Mouse (Mus musculus) mature B cell (primary cell): ENCODE results near the gene Ttc14.

Source experiments
- in situ Hi-C: fragments of 300-500 bp; cut with MboI; formaldehyde crosslinking; loops from 2 replicates; pipeline ENCODE4 v1.14.3; 2019

Ttc14 gene

DNA sequence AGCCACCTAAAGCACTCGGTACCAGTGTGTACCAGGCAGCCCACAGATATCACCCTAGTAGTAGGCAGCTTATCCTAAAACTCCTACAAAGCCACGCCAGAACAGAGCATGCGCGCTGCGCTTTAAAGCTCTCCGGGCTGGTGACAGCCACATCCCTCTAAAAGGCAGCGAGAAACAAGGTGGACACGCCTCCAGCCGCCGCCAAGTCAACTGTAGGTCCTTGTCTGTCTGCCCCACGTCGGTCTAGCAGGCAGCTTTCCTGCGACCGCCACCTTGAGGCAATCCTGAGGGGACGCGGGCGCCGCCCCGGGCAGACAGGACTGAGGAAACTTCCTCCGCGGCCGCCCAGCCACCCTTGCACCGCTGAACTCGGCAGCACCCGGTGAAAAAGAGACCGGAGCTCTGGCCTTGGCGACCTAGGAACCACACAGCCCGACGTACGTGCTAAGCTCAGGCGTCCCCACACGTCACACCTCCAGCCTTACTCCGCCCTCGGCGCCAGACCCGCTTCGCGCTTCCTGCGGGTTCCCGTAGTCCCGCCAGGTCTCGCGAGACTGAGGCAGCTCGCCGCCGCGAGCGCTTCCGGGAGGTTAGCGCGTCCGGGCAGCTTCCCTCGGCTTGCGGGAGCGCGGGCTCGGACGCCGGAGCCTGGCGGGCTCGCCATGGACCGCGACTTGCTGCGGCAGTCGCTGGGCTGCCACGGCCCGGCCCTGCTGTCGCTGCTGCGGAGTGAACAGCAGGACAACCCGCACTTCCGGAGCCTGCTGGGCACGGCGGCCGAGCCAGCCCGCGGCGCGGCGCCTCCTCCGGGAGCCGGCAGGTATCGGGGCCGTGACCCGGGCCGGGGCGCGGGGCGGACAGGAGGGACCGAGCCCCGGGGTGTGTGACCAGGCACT, at the start of gene Ttc14:
Gene Ttc14 (plus strand): TSS at position 216 of the 896 bp plus-strand sequence.
- in situ Hi-C loops: loop anchor here (10.0 to 25.0 kb wide), 4 partner anchors 287 to 1288 kb away; partner anchors contain the start of genes Dnajc19 and Zfp639

DNA sequence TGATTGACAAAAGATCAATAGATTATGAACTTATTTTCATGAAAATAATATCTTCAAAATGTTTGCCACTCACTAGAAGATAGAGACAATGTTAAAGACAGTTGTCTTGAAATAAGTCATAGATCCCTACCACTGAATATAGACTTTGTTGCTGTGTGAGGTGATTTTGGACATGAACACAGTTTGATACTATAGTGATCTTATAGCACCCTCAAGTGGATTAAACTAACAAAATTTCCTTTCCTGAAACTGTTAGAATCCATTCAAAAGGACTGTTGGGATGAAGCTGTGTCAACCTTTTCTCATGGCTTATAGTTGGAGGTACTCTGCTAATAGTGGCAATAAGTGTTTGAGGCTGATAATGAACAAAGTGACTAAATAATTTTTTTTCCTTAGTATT, 8.7 kb upstream of the Ttc14 start:
- in situ Hi-C loops: loop anchor here (25.0 kb wide), 1 partner anchor 479 kb away; no protein-coding TSS in a partner anchor

DNA sequence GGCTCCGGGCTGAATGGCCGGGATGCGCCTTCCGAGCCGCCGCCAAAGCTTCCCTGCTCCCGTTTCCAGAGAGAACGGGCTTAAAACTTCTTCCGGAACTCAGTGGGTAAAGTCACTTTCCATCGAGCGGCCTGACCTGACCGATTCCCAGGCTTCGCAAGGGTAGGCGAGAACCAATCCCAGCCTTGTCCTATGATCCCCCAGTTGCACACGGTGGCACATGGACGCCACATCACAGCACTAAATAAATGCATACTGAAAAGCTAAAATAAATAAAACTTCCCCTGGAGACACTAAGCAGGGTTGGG, 835 bp downstream of the Ttc14 start:
- in situ Hi-C loops: loop anchor here (10.0 to 25.0 kb wide), 3 partner anchors 287 to 1288 kb away; partner anchors contain the start of genes Dnajc19 and Zfp639

DNA sequence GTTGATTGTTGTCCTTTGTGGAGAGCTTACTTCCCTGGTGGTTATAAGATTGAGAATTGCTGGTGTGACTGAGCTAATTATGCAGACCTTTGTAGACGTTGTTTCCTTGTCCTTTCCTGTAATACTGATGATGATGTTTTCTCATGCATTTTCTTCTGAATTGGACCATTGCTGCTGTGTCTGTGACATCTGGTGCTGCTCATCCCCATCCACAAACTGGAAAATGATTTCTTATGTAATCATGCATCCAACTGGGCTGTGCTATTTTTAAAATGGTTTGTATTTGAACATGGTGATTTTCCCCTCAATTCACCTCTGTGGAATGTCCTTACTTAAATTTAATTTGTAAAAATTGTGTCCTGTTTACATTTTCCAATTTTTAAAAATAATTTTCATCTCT, 7.5 kb downstream of the Ttc14 start:
- in situ Hi-C loops: loop anchor here (10.0 to 25.0 kb wide), 3 partner anchors 280 to 1295 kb away; partner anchors contain the start of genes Dnajc19 and Zfp639

GRCm38 (mm10) chr3:33824135-33824946, 24.7 kb downstream of the Ttc14 start:
- in situ Hi-C loops: loop anchor here (25.0 kb wide), 2 partner anchors 263 to 1312 kb away; partner anchors contain the start of genes Dnajc19 and Zfp639

GRCm38 (mm10) chr3:33832351-33832750, 32.7 kb downstream of the Ttc14 start:
- in situ Hi-C loops: no loop called here

- in situ Hi-C loops: no loop called here
Measured at GRCm38 (mm10) chr3:33836576-33836975, 36.9 kb downstream of the Ttc14 start.

DNA sequence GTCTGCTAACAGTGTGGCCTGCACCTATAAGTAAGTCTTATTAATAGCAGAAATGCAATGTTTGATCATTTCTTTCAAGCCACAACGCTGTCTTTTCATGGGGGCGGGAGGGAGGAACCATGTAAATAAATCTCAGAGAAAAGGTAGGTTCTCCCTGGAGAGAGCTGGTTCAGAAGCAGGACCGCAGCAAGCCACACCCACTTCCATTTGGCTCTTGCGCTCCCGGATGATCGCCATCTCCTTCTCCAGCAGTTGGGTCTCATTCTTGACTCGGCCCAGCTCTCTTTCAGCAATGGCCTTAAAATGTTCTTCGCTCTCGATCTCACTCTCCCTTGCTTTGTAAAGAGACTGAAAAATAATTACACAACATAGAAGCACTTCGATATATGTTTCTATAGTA, 39.2 kb downstream of the Ttc14 start:
- in situ Hi-C loops: no loop called here

GRCm38 (mm10) chr3:33843801-33844632, 44.4 kb downstream of the Ttc14 start, which contains the start of gene Ccdc39:
TSS of gene Ccdc39 (minus strand) at chr3:33844310.
- in situ Hi-C loops: no loop called here

- in situ Hi-C loops: no loop called here
Measured at GRCm38 (mm10) chr3:33846639-33847038, 47.0 kb downstream of the Ttc14 start.

DNA sequence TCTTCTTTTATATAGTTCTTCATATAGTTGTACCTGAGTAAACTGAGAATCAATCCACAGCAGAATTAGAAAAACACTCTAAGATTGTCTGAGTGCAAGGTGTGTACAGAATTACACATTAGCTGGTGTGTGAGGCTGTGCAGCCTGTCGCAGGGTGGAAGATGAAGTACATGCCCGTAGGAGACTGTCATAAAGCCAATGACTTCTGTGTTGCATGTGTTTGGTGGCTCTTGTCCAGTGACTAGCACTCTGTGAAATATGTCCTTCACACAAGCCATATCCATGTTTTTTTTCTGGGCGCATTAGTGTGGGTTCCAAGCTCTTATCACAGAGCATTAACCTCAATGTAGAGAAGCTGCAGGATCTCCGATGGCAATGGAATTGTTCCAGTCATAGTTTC, 51.2 kb downstream of the Ttc14 start:
- in situ Hi-C loops: no loop called here

GRCm38 (mm10) chr3:33853062-33853461, 53.4 kb downstream of the Ttc14 start:
- in situ Hi-C loops: no loop called here

DNA sequence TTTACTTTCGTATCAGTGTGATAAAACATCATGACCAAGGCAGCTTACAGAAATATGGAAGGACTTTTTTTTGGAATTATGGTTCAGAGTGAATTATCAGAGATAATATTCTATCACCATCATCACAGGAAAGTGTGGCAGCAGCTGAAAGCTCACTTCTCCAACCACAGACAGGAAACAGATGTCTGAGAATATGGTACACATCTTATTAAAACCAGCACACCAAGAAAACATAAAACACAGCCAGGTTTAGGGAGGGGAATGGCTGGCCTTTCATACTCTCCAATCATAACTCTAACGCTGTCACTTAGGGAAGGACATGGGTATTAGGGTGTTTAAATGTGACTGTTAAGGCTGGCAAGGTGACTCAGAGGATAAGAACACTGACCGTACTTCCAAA, 59.3 kb downstream of the Ttc14 start:
- in situ Hi-C loops: no loop called here

DNA sequence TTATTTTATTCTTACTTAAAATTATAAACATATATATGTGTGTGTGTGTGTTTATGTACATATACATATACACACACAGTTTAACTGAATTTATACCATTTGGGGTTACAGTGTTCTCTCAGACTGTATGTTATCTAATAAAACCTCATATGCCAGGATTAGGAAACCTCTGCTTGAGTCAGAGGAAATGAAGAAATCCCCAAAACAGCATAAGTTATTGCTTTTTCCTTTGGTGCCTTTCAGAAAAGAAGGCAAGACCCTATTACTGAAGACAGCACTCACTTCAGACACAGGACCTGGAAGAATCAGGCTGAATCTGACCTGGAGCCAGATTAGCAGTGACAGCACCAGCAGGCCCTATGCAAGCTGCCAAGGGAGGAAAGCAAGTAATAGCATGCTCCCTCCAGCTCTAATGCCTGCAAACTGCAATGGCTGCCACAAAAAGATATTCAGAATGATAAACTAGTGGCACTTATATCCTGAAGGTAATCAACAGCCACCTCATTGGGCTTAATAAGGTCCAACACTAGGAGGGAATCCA, 64.4 kb downstream of the Ttc14 start:
- in situ Hi-C loops: no loop called here
